Mouse (Mus musculus) left cerebral cortex, postnatal 14 days (tissue): ENCODE measurements around the gene Psmb1. TPM values are rescaled to one million over a fixed set of nuclear protein-coding genes. Genes with fewer than 3 reads are reported as not detected.

Experiments used
- total RNA-seq, 2 experiments: library from RNA; stranded (reverse); gene quantifications; 2 replicates each; pipeline ENCODE4 v1.2.3; 2021

Psmb1 gene
- total RNA-seq, 2 experiments from 2014 or later, result 124 to 125 TPM

Other genes with a start within 250 kb of the Psmb1 start
- gene Dll1, start 122.9 kb downstream of the Psmb1 start, total RNA-seq, result 1 to 10 TPM; 8.2 to 9.0 TPM
- gene Fam120b, start 103.5 kb downstream of the Psmb1 start, total RNA-seq, result 10 to 100 TPM; 34.2 to 38.5 TPM
- gene Tbp, start 137 bp upstream of the Psmb1 start, total RNA-seq, result 10 to 100 TPM; 25.3 to 31.0 TPM
- 10 to 100 TPM; 13.1 to 14.4 TPM for gene Pdcd2, start 27.6 kb upstream of the Psmb1 start, total RNA-seq
- 1 to 10 TPM; 1.5 to 2.8 TPM for gene Prdm9, start 64.6 kb upstream of the Psmb1 start, total RNA-seq
- gene Chd1, start 205.2 kb upstream of the Psmb1 start, total RNA-seq, result 10 to 100 TPM; 20.1 to 21.4 TPM